Mouse (Mus musculus) midbrain, embryonic 12.5 days (tissue): ENCODE measurements around the gene Def8. TPM values are rescaled to one million over a fixed set of nuclear protein-coding genes. Genes with fewer than 3 reads are reported as not detected.
"Not testable (repeated sequence)": the region's sequence is repeated elsewhere in the genome, so short reads cannot be mapped to it uniquely, and the experiment has no call there.

Experiments
- ATAC-seq: fragments of 200-750 bp; cut with Nextera tagmentation; 2 replicates; pipeline ENCODE4 v1.8.0; 2017; ENCODE audit warnings: low read depth, moderate TSS enrichment, moderate library complexity; ENCODE audit not compliant: low FRiP score
- H3K27ac ChIP-seq: fragments of 300-500 bp; sonication (generic); replicated peaks from 2 replicates; pipeline ENCODE4 v1.5.1; 2016; ENCODE audit warnings: mild to moderate bottlenecking
- H3K27me3 ChIP-seq: fragments of 300-500 bp; sonication (generic); 2 replicates; pipeline ENCODE4 v1.6.1; 2016; ENCODE audit warnings: mild to moderate bottlenecking
- H3K36me3 ChIP-seq: fragments of 300-500 bp; sonication (generic); 2 replicates; pipeline ENCODE4 v1.6.1; 2016
- H3K4me1 ChIP-seq: fragments of 300-500 bp; sonication (generic); 2 replicates; pipeline ENCODE4 v1.6.1; 2016
- H3K4me2 ChIP-seq: fragments of 300-500 bp; sonication (generic); replicated peaks from 2 replicates; pipeline ENCODE4 v1.6.1; 2016; ENCODE audit warnings: mild to moderate bottlenecking, moderate library complexity
- H3K4me3 ChIP-seq: fragments of 300-500 bp; sonication (generic); 2 replicates; pipeline ENCODE4 v1.5.1; 2016; ENCODE audit warnings: mild to moderate bottlenecking
- H3K9ac ChIP-seq: fragments of 300-500 bp; sonication (generic); replicated peaks from 2 replicates; pipeline ENCODE4 v1.6.1; 2016; ENCODE audit warnings: mild to moderate bottlenecking, moderate library complexity
- H3K9me3 ChIP-seq: fragments of 300-500 bp; sonication (generic); 2 replicates; pipeline ENCODE4 v1.6.1; 2016; ENCODE audit warnings: mild to moderate bottlenecking
- WGBS: fragments of 180-500 bp; shearing (Covaris S2); methylation state at CpG from one replicate; pipeline ENCODE4 v1.1.7; 2016; 5-methylcytosine and 5-hydroxymethylcytosine counted together
- polyA plus RNA-seq: library from polyadenylated mRNA; unstranded; fragments of >200 nt; fragmentation: Nextera tagmentation; extraction: Ambion mirVana; gene quantifications from 2 replicates; pipeline ENCODE4 v1.2.1, GENCODE M21; 2016

The Def8 gene
- polyA plus RNA-seq, 1 experiment from 2014 or later: 44.0 TPM

GRCm38 (mm10) chr8:123427639-123428275 lies 4.4 kb downstream of the Def8 start:
- H3K27me3 ChIP-seq: no peaks in the 10 kb centered on the region
- no peak overlapping the region for H3K27ac ChIP-seq
- no peaks in the 10 kb centered on the region for H3K4me1 ChIP-seq
- H3K4me3 ChIP-seq: no peak overlapping the region
- no peak overlapping the region for H3K9ac ChIP-seq
- 92% methylated on average over 24 of the region's 24 CpGs for WGBS
- 0 out of 2 replicates have a peak, but pooled peaks cover 5% of the 10 kb centered on the region for H3K36me3 ChIP-seq
- H3K9me3 ChIP-seq: peaks cover 53% of the 10 kb centered on the region
- no peak overlapping the region for H3K4me2 ChIP-seq
- ATAC-seq: no peak

GRCm38 (mm10) chr8:123428343-123428893 lies 5.1 kb downstream of the Def8 start:
- H3K27ac ChIP-seq: no peak overlapping the region
- ATAC-seq: no peak
- H3K4me2 ChIP-seq: no peak overlapping the region
- 0 out of 2 replicates have a peak, but pooled peaks cover under 1% of the 10 kb centered on the region for H3K36me3 ChIP-seq
- H3K27me3 ChIP-seq: no peaks in the 10 kb centered on the region
- H3K9me3 ChIP-seq: peaks cover 57% of the 10 kb centered on the region
- WGBS: 98% methylated on average over 29 of the region's 29 CpGs
- no peak overlapping the region for H3K9ac ChIP-seq
- no peaks in the 10 kb centered on the region for H3K4me1 ChIP-seq
- H3K4me3 ChIP-seq: no peak overlapping the region

- H3K36me3 ChIP-seq: no peaks in the 10 kb centered on the region
- no peak overlapping the region for H3K4me3 ChIP-seq
- H3K27ac ChIP-seq: no peak overlapping the region
- no peak for ATAC-seq
- H3K4me1 ChIP-seq: no peaks in the 10 kb centered on the region
- WGBS: 93% methylated on average over 23 of the region's 23 CpGs
- H3K9ac ChIP-seq: no peak overlapping the region
- H3K9me3 ChIP-seq: peaks cover 59% of the 10 kb centered on the region
- H3K4me2 ChIP-seq: no peak overlapping the region
- H3K27me3 ChIP-seq: no peaks in the 10 kb centered on the region
Measured at GRCm38 (mm10) chr8:123428939-123429721, 5.8 kb downstream of the Def8 start.

- not testable (repeated sequence) for H3K4me1 ChIP-seq, H3K4me2 ChIP-seq, H3K36me3 ChIP-seq, H3K4me3 ChIP-seq, H3K27ac ChIP-seq, H3K9ac ChIP-seq, H3K27me3 ChIP-seq, ATAC-seq
- WGBS: 97% methylated on average over 15 of the region's 15 CpGs
- peaks cover 59% of the 10 kb centered on the region for H3K9me3 ChIP-seq
Measured at GRCm38 (mm10) chr8:123429722-123430013, 6.3 kb downstream of the Def8 start.

GRCm38 (mm10) chr8:123430936-123431335 lies 7.6 kb downstream of the Def8 start:
- not testable (repeated sequence) for H3K27me3 ChIP-seq, H3K4me1 ChIP-seq, H3K4me3 ChIP-seq, H3K27ac ChIP-seq, H3K4me2 ChIP-seq, H3K9ac ChIP-seq, H3K36me3 ChIP-seq, ATAC-seq
- peaks cover 63% of the 10 kb centered on the region for H3K9me3 ChIP-seq
- WGBS: 93% methylated on average over 8 of the region's 8 CpGs

GRCm38 (mm10) chr8:123431616-123432365 lies 8.5 kb downstream of the Def8 start:
- no peak overlapping the region for H3K4me2 ChIP-seq
- H3K36me3 ChIP-seq: no peaks in the 10 kb centered on the region
- 98% methylated on average over 25 of the region's 25 CpGs for WGBS
- H3K27ac ChIP-seq: no peak overlapping the region
- H3K4me3 ChIP-seq: no peak overlapping the region
- H3K9ac ChIP-seq: no peak overlapping the region
- H3K4me1 ChIP-seq: no peaks in the 10 kb centered on the region
- H3K27me3 ChIP-seq: no peaks in the 10 kb centered on the region
- peaks cover 58% of the 10 kb centered on the region for H3K9me3 ChIP-seq
- no peak for ATAC-seq

- H3K36me3 ChIP-seq: no peaks in the 10 kb centered on the region
- no peak overlapping the region for H3K4me3 ChIP-seq
- H3K4me1 ChIP-seq: no peaks in the 10 kb centered on the region
- H3K9me3 ChIP-seq: peaks cover 52% of the 10 kb centered on the region
- ATAC-seq: no peak
- H3K4me2 ChIP-seq: no peak overlapping the region
- no peaks in the 10 kb centered on the region for H3K27me3 ChIP-seq
- no peak overlapping the region for H3K27ac ChIP-seq
- no peak overlapping the region for H3K9ac ChIP-seq
- WGBS: 94% methylated on average over 16 of the region's 16 CpGs
Measured at GRCm38 (mm10) chr8:123432381-123432780, 9.1 kb downstream of the Def8 start.

- not testable (repeated sequence) for H3K36me3 ChIP-seq, H3K27me3 ChIP-seq, H3K4me1 ChIP-seq, H3K27ac ChIP-seq, H3K4me2 ChIP-seq, ATAC-seq, H3K4me3 ChIP-seq, H3K9ac ChIP-seq
- WGBS: 96% methylated on average over 47 of the region's 47 CpGs
- peaks cover 41% of the 10 kb centered on the region for H3K9me3 ChIP-seq
Measured at GRCm38 (mm10) chr8:123433241-123433974, 10.1 kb downstream of the Def8 start.

GRCm38 (mm10) chr8:123441788-123442187 lies 18.5 kb downstream of the Def8 start:
- Histone ChIP-seq H3K9ac (no peak overlapping the region), H3K36me3 (no peaks in the 10 kb centered on the region), H3K4me3 (no peak overlapping the region), H3K27me3 (no peaks in the 10 kb centered on the region), H3K27ac (no peak overlapping the region), H3K4me1 (peaks cover 11% of the 10 kb centered on the region), H3K9me3 (no peaks in the 10 kb centered on the region), H3K4me2 (no peak overlapping the region)
- no peak for ATAC-seq
- 96% methylated on average over 2 of the region's 2 CpGs for WGBS

GRCm38 (mm10) chr8:123442351-123442750 lies 19.0 kb downstream of the Def8 start:
- no peaks in the 10 kb centered on the region for H3K27me3 ChIP-seq
- H3K27ac ChIP-seq: no peak overlapping the region
- ATAC-seq: peak; percentile 23; the same call in 1 of the 2 replicates
- WGBS: 78% methylated on average over 5 of the region's 5 CpGs
- no peaks in the 10 kb centered on the region for H3K36me3 ChIP-seq
- H3K4me3 ChIP-seq: peak overlapping the region; percentile 73; the same call in 1 of the 2 replicates
- H3K9ac ChIP-seq: no peak overlapping the region
- H3K9me3 ChIP-seq: no peaks in the 10 kb centered on the region
- H3K4me1 ChIP-seq: peaks cover 11% of the 10 kb centered on the region
- peak overlapping the region; percentile 70 for H3K4me2 ChIP-seq

GRCm38 (mm10) chr8:123442871-123443575 lies 19.7 kb downstream of the Def8 start:
- WGBS: 1% methylated on average over 41 of the region's 41 CpGs
- H3K4me1 ChIP-seq: peaks cover 11% of the 10 kb centered on the region
- H3K27me3 ChIP-seq: no peaks in the 10 kb centered on the region

More at GRCm38 (mm10) chr8:123442871-123443575, 19.7 kb downstream of the Def8 start:
- peak overlapping the region; percentile 77 for H3K9ac ChIP-seq
- peak overlapping the region; percentile 73 for H3K4me3 ChIP-seq
- peak overlapping the region; percentile 70 for H3K4me2 ChIP-seq
- H3K9me3 ChIP-seq: no peaks in the 10 kb centered on the region
- H3K36me3 ChIP-seq: no peaks in the 10 kb centered on the region
- peak; percentile 92 for ATAC-seq
- peak overlapping the region; percentile 77 for H3K27ac ChIP-seq
